Mouse (Mus musculus) ES-E14 (cell line): ENCODE measurements around the gene Nefh. TPM values are rescaled to one million over a fixed set of nuclear protein-coding genes. Genes with fewer than 3 reads are reported as not detected.

Experiments used
- DNase-seq: peaks from one replicate; pipeline ENCODE4 v3.0.0-alpha.2; 2013; ENCODE audit warnings: low read depth, low spot score
- H3K27ac ChIP-seq: 2 replicates; pipeline ENCODE4 v1.5.1; 2012; ENCODE audit warnings: low read depth, mild to moderate bottlenecking, low read length, moderate library complexity, mixed read lengths; ENCODE audit not compliant: poor library complexity, insufficient read depth, severe bottlenecking
- H3K36me3 ChIP-seq: 2 replicates; pipeline ENCODE4 v1.6.1; 2012; ENCODE audit warnings: mild to moderate bottlenecking, low read length, moderate library complexity, mixed read lengths; ENCODE audit not compliant: control insufficient read depth, poor library complexity, insufficient read depth, severe bottlenecking
- H3K4me1 ChIP-seq, 2 experiments: fragments of 150-350 bp in 1 of 2; sonication (generic) in 1 of 2; 2 replicates each; pipeline ENCODE4 v1.6.1; 2012; ENCODE audit warnings: low read length in 2 of 2, mild to moderate bottlenecking in 1 of 2, mixed read lengths in 1 of 2; ENCODE audit not compliant: control insufficient read depth in 2 of 2, insufficient read depth in 2 of 2, poor library complexity in 1 of 2
- H3K4me3 ChIP-seq, 2 experiments: fragments of 150-350 bp in 1 of 2; sonication (generic) in 1 of 2; 2 replicates each; pipeline ENCODE4 v1.5.1; 2012; ENCODE audit warnings: low read length in 2 of 2, low read depth in 1 of 2, mild to moderate bottlenecking in 1 of 2, mixed read lengths in 1 of 2; ENCODE audit not compliant: insufficient read depth in 1 of 2, poor library complexity in 1 of 2, severe bottlenecking in 1 of 2
- H3K9ac ChIP-seq: 2 replicates; pipeline ENCODE4 v1.6.1; 2012; ENCODE audit warnings: low read depth, mild to moderate bottlenecking, low read length, mixed read lengths; ENCODE audit not compliant: poor library complexity, insufficient read depth, severe bottlenecking
- H3K9me3 ChIP-seq: fragments of 150-350 bp; sonication (generic); 2 replicates; pipeline ENCODE4 v1.6.1; 2012; ENCODE audit warnings: low read depth, mild to moderate bottlenecking, low read length; ENCODE audit not compliant: control insufficient read depth, insufficient read depth
- CHD2 ChIP-seq: IDR thresholded peaks from 2 replicates; pipeline ENCODE4 v1.6.1; 2014; ENCODE audit warnings: mild to moderate bottlenecking, low read depth, low read length, inconsistent platforms
- HCFC1 ChIP-seq: IDR thresholded peaks from 2 replicates; pipeline ENCODE4 v1.6.1; 2012; ENCODE audit warnings: low read length, inconsistent platforms, borderline replicate concordance; ENCODE audit not compliant: insufficient read depth
- MAFK ChIP-seq: IDR thresholded peaks from 2 replicates; pipeline ENCODE4 v1.6.1; 2014; ENCODE audit warnings: mild to moderate bottlenecking, low read depth, low read length, inconsistent platforms; ENCODE audit not compliant: insufficient read depth
- ZC3H11A ChIP-seq: IDR thresholded peaks from 2 replicates; pipeline ENCODE4 v1.6.1; 2012; ENCODE audit warnings: low read depth, mild to moderate bottlenecking, inconsistent platforms, low read length, borderline replicate concordance
- ZNF384 ChIP-seq: IDR thresholded peaks from 2 replicates; pipeline ENCODE4 v1.6.1; 2012; ENCODE audit warnings: low read depth, low read length, inconsistent platforms
- in situ Hi-C, 2 experiments: fragments of 600-800 bp; cut with MboI; formaldehyde crosslinking; loops; one replicate each; pipeline ENCODE4 v1.15.1; 2025; ENCODE audit warnings: low sequenced_read_pairs in 2 of 2, inconsistent platforms in 1 of 2; ENCODE audit not compliant: unreplicated experiment in 2 of 2
- total RNA-seq: library from RNA; depleted of rRNA; stranded (reverse); fragments of 300-350 nt; gene quantifications from 2 replicates; pipeline ENCODE4 v1.2.3, GENCODE M21; 2012

The Nefh gene
- total RNA-seq, 1 experiment: 17.7 TPM

DNA sequence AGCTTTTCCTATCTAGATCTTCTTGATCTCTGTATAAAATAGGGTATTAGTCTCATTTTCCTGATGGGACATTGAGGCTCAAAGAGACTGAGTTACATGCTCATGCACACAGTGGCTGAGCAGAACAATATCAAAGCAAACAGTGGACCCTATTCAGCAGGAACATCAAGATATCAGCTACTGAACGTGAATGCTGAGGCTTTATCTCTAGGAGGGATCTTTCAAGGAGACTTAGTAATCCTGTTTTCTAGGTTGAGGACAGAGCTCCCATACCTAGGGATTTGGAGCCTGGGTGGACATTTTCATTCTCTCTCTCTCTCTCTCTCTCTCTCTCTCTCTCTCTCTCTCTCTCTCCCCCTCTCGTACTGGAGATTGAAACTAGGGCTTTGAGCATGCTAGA, 35.7 kb upstream of the Nefh start:
- Histone ChIP-seq H3K36me3 (peaks cover under 1% of the 10 kb centered on the region; the same call in 1 of the 2 replicates), H3K4me3 (no peak overlapping the region), H3K4me1 (peaks cover 3 to 4% of the 10 kb centered on the region in 2 experiments; a peak in 1 of 4 replicates), H3K27ac (no peak overlapping the region), H3K9ac (no peak overlapping the region), H3K9me3 (no peaks in the 10 kb centered on the region)
- no peak for TF ChIP-seq MAFK
- no peak for TF ChIP-seq ZNF384
- TF ChIP-seq HCFC1: no peak
- TF ChIP-seq ZC3H11A: no peak
- no peak for TF ChIP-seq CHD2
- no peak for DNase-seq
- in situ Hi-C loops: no loop called here

DNA sequence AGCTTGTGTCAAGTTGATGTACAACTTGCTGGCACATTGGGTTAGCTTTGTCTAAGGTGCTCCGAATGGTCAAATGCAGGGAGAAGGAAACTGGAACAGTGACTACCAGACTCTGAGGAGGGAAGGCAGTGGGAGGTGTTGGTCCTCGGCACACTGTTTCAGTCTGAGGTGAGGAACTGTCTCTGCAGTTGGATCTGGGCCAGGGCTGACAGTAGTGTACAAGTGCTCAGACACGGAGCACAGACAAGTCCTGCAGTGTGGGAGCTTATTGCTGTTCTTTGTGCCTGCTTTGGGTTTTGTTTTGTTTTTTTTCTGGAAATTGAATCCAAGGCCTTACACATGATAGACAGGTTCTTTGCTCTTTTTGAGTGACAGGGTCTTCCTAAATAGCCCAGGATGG, 35.1 kb upstream of the Nefh start:
- H3K4me1 ChIP-seq: peaks cover 3 to 4% of the 10 kb centered on the region in 2 experiments; a peak in 1 of 4 replicates
- H3K36me3 ChIP-seq: no peaks in the 10 kb centered on the region
- no peak overlapping the region for H3K9ac ChIP-seq
- H3K4me3 ChIP-seq: no peak overlapping the region
- TF ChIP-seq MAFK (no peak), ZC3H11A (no peak), HCFC1 (no peak), ZNF384 (no peak), CHD2 (no peak)
- in situ Hi-C loops: no loop called here
- H3K9me3 ChIP-seq: no peaks in the 10 kb centered on the region
- H3K27ac ChIP-seq: no peak overlapping the region
- DNase-seq: no peak

DNA sequence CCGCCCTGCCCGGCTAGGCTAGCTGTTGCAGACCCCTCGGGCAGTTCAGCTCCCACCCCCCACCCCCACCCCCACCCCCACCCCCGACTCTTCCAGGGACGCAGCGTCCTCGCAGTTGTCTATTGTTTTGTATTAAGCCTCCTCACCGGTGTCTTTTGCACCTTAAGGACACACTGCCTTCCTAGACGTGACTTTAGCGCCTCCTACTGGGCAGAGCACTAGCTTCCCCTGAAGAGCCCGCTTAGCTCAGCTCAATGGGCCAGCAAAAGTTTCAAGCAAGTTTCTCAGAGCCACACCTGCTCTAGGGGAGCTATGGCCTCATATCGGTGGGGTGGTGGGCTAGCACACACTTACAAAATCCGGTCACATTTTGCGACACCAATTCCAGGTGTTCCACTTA, 27.8 kb upstream of the Nefh start:
- no peaks in the 10 kb centered on the region for H3K9me3 ChIP-seq
- TF ChIP-seq ZC3H11A: peak; percentile 57; the same call in 1 of the 2 replicates
- 0 out of 2 replicates have a peak, but pooled peaks have one; percentile 47 for TF ChIP-seq MAFK
- TF ChIP-seq CHD2: no peak
- H3K9ac ChIP-seq: no peak overlapping the region
- peak; percentile 91 for DNase-seq
- H3K27ac ChIP-seq: no peak overlapping the region
- H3K4me3 ChIP-seq: peak overlapping the region in 1 of 2 experiments; percentile 42; a peak in 1 of 4 replicates
- in situ Hi-C loops: no loop called here
- H3K36me3 ChIP-seq: no peaks in the 10 kb centered on the region
- H3K4me1 ChIP-seq: 0 out of 4 replicates have a peak, but pooled peaks cover 0 to 2% of the 10 kb centered on the region in 2 experiments

DNA sequence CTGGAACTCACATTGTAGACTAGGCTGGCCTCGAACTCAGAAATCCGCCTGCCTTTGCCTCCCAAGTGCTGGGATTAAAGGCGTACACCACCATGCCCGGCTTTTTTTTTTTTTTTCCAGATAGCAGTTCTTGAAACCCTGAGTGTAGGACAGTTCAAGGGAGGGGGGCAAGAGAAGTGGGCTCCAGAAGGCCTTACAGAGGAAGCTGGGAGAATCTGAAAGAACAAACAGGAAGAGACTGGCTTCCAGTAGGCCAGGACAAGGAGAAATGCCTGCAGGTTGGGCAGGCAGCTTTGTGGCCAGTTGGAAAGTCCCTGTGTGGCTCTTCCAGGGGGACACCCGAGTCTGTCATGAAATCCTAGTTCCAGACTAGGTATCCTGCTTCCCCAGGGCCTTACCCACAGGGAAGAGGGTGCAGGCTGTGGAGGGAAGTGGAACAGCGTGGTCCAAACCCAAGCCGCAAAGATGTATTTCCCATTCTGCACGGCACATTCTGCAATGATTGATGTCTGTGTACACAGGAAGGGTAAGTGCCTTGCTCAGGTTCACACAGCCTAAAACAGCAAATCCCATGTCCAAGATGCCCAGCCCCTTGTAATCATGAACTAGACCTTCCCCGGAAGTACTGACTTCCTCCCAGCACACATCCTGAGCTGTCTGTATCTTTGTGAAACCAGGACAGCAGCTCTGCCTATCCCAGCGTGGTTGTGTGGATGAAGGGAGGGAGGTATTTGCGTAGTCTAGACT, 26.7 kb upstream of the Nefh start:
- DNase-seq: no peak
- no peaks in the 10 kb centered on the region for H3K9me3 ChIP-seq
- TF ChIP-seq CHD2 (no peak), HCFC1 (no peak), ZNF384 (no peak), ZC3H11A (no peak), MAFK (no peak)
- in situ Hi-C loops: no loop called here
- H3K9ac ChIP-seq: no peak overlapping the region
- H3K4me1 ChIP-seq: 0 out of 4 replicates have a peak, but pooled peaks cover 0 to 2% of the 10 kb centered on the region in 2 experiments
- H3K27ac ChIP-seq: no peak overlapping the region
- no peak overlapping the region for H3K4me3 ChIP-seq
- no peaks in the 10 kb centered on the region for H3K36me3 ChIP-seq
